Mouse (Mus musculus): ENCODE data around the gene Bbs2. TPM values are rescaled to one million over a fixed set of nuclear protein-coding genes. Genes with fewer than 3 reads are reported as not detected.
"Not testable (repeated sequence)": the region's sequence is repeated elsewhere in the genome, so short reads cannot be mapped to it uniquely, and the experiment has no call there.

Bbs2 gene
- 10 to 100 TPM; 20.1 to 20.3 TPM for total RNA-seq (2021)
- long read RNA-seq, experiment 1, transcript Bbs2-201 (17 exons, 3,064 nt) = major isoform, 11 of 14 reads
- long read RNA-seq, experiment 1, partial matches to known transcripts = 0 of 14 reads
- long read RNA-seq, experiment 1, other reads (novel, unspliced or antisense) = 3 of 14 reads
- long read RNA-seq, experiment 2, transcript Bbs2-201 (17 exons, 3,064 nt) = major isoform, 6 of 15 reads
- long read RNA-seq, experiment 2, partial matches to known transcripts = 2 of 15 reads
- long read RNA-seq, experiment 2, other reads (novel, unspliced or antisense) = 6 of 15 reads

GRCm38 (mm10) chr8:94098081-94098974, at the start of gene Bbs2:
Bbs2 (minus strand) TSS chr8:94098928.
- peak; percentile 100 for DNase-seq (ENCODE audit: low spot score in 2 of 2)
- intact Hi-C loops (cut with DNase I) = loop anchor here (2.0 kb wide), 1 partner anchor 54 kb away; the partner anchor contains the start of gene Mt3

GRCm38 (mm10) chr8:94148236-94148635, 49.5 kb upstream of the Bbs2 start:
- intact Hi-C loops (cut with DNase I) = no loop called here
- DNase-seq (ENCODE audit: low spot score in 2 of 2) = peak; percentile 21 to 77

GRCm38 (mm10) chr8:94140266-94140795, 41.6 kb upstream of the Bbs2 start:
- no peak for DNase-seq (ENCODE audit: low spot score in 2 of 2)
- intact Hi-C loops (cut with DNase I) = no loop called here

GRCm38 (mm10) chr8:94136933-94137332, 38.2 kb upstream of the Bbs2 start, which contains the start of gene Mt4:
Mt4 (plus strand) TSS chr8:94137197.
- DNase-seq (ENCODE audit: low spot score in 2 of 2) = no peak
- intact Hi-C loops (cut with DNase I) = no loop called here

- intact Hi-C loops (cut with DNase I) = no loop called here
- DNase-seq (ENCODE audit: low spot score in 2 of 2) = no peak
Observed at GRCm38 (mm10) chr8:94136192-94136591, 37.5 kb upstream of the Bbs2 start.

- intact Hi-C loops (cut with DNase I) = no loop called here
- DNase-seq (ENCODE audit: low spot score in 2 of 2) = no peak
Observed at GRCm38 (mm10) chr8:94135556-94135955, 36.8 kb upstream of the Bbs2 start.

- intact Hi-C loops (cut with DNase I); DNase-seq (ENCODE audit: low spot score in 2 of 2): not testable (repeated sequence)
Observed at GRCm38 (mm10) chr8:94134601-94135000, 35.9 kb upstream of the Bbs2 start.

GRCm38 (mm10) chr8:94132096-94132495, 33.4 kb upstream of the Bbs2 start:
- no peak for DNase-seq (ENCODE audit: low spot score in 2 of 2)
- intact Hi-C loops (cut with DNase I) = no loop called here

- DNase-seq (ENCODE audit: low spot score in 2 of 2) = no peak
- intact Hi-C loops (cut with DNase I) = no loop called here
Observed at GRCm38 (mm10) chr8:94130126-94130525, 31.4 kb upstream of the Bbs2 start.

GRCm38 (mm10) chr8:94129133-94129789, 30.5 kb upstream of the Bbs2 start:
- DNase-seq (ENCODE audit: low spot score in 2 of 2) = peak in 1 of 2 experiments; percentile 50
- intact Hi-C loops (cut with DNase I) = no loop called here

GRCm38 (mm10) chr8:94127711-94128110, 29.0 kb upstream of the Bbs2 start:
- intact Hi-C loops (cut with DNase I) = no loop called here
- peak in 1 of 2 experiments; percentile 43 for DNase-seq (ENCODE audit: low spot score in 2 of 2)

- no peak for DNase-seq (ENCODE audit: low spot score in 2 of 2)
- intact Hi-C loops (cut with DNase I) = no loop called here
Observed at GRCm38 (mm10) chr8:94122711-94123468, 24.2 kb upstream of the Bbs2 start.

- intact Hi-C loops (cut with DNase I) = no loop called here
- no peak for DNase-seq (ENCODE audit: low spot score in 2 of 2)
Observed at GRCm38 (mm10) chr8:94121625-94122024, 22.9 kb upstream of the Bbs2 start.

GRCm38 (mm10) chr8:94118776-94119430, 20.2 kb upstream of the Bbs2 start:
- intact Hi-C loops (cut with DNase I) = no loop called here
- DNase-seq (ENCODE audit: low spot score in 2 of 2) = peak; percentile 68 to 81

GRCm38 (mm10) chr8:94113972-94114371, 15.2 kb upstream of the Bbs2 start:
- DNase-seq (ENCODE audit: low spot score in 2 of 2) = no peak
- intact Hi-C loops (cut with DNase I) = no loop called here

- DNase-seq (ENCODE audit: low spot score in 2 of 2) = no peak
- intact Hi-C loops (cut with DNase I) = no loop called here
Observed at GRCm38 (mm10) chr8:94113435-94113834, 14.7 kb upstream of the Bbs2 start.

- intact Hi-C loops (cut with DNase I) = no loop called here
- no peak for DNase-seq (ENCODE audit: low spot score in 2 of 2)
Observed at GRCm38 (mm10) chr8:94110526-94111177, 11.9 kb upstream of the Bbs2 start.

GRCm38 (mm10) chr8:94109835-94110234, 11.1 kb upstream of the Bbs2 start:
- DNase-seq (ENCODE audit: low spot score in 2 of 2) = no peak
- intact Hi-C loops (cut with DNase I) = no loop called here
